In genomic region chr15:97049281-97049841, GRCm38 (mm10) we compare ENCODE assay signal across 11 mouse cellular contexts. TPM values are rescaled to one million over a fixed set of nuclear protein-coding genes. Genes with fewer than 3 reads are reported as not detected.
DNase-seq lines count a peak whose midpoint lies in the region; ATAC-seq lines count a peak whose summit lies in the region.
"Had no signal": no experiment of that assay in that cellular context is flagged by ENCODE, and none has a peak within 500 bp of the region (broad histone marks: within the 10 kb centered on the region; RNA-seq: fewer than 3 reads in every experiment).

No protein-coding gene starts in this region.

- peaks cover 1% of the 10 kb centered on the region for H3K9me3 ChIP-seq in heart, embryonic 16.5 days (replicated peaks; ENCODE audit: control insufficient read depth, low read length)
- peaks cover 4% of the 10 kb centered on the region for H3K9me3 ChIP-seq in midbrain, embryonic 10.5 days (replicated peaks)
- H3K9me3 ChIP-seq in midbrain, embryonic 13.5 days = peaks cover 4% of the 10 kb centered on the region
- no peaks in the 10 kb centered on the region for H3K9me3 ChIP-seq in forebrain, embryonic 14.5 days (replicated peaks; ENCODE audit: control insufficient read depth, low read length)

- no peak for DNase-seq in heart, postnatal 36 days
- DNase-seq in midbrain, embryonic 10.5 days (ENCODE audit: low spot score) = no peak
- peak; percentile 17 for DNase-seq in heart, postnatal 4 days
- DNase-seq in ovary, postnatal 14 days (ENCODE audit: low spot score) = no peak
- DNase-seq in lung, postnatal 36 days = no peak
- DNase-seq in forebrain, embryonic 14.5 days (ENCODE audit: low spot score) = no peak
- DNase-seq: kidney, adult 11 months; liver, embryonic 13.5 days; retina, postnatal 1 day had no signal

- H3K4me3 ChIP-seq in heart, embryonic 16.5 days (ENCODE audit: low read length) = no peak overlapping the region
- no peak overlapping the region for H3K4me3 ChIP-seq in midbrain, embryonic 10.5 days
- no peak overlapping the region for H3K4me3 ChIP-seq in midbrain, embryonic 13.5 days (replicated peaks)
- no peak overlapping the region for H3K4me3 ChIP-seq in forebrain, embryonic 14.5 days (ENCODE audit: low read depth, low read length)
- H3K4me3 ChIP-seq: liver, embryonic 13.5 days had no signal

- no peaks in the 10 kb centered on the region for H3K36me3 ChIP-seq in heart, embryonic 16.5 days (ENCODE audit: control insufficient read depth, insufficient read depth)
- no peaks in the 10 kb centered on the region for H3K36me3 ChIP-seq in midbrain, embryonic 10.5 days
- no peaks in the 10 kb centered on the region for H3K36me3 ChIP-seq in midbrain, embryonic 13.5 days
- no peaks in the 10 kb centered on the region for H3K36me3 ChIP-seq in forebrain, embryonic 14.5 days (ENCODE audit: control insufficient read depth, insufficient read depth, low read length)
- H3K36me3 ChIP-seq: liver, embryonic 13.5 days had no signal

- H3K9ac ChIP-seq in heart, embryonic 16.5 days (ENCODE audit: low read length) = no peak overlapping the region
- no peak overlapping the region for H3K9ac ChIP-seq in midbrain, embryonic 13.5 days (replicated peaks)
- no peak overlapping the region for H3K9ac ChIP-seq in forebrain, embryonic 14.5 days (ENCODE audit: low read length)
- H3K9ac ChIP-seq: liver, embryonic 13.5 days had no signal

- intact Hi-C loops in heart, postnatal 36 days (cut with DNase I) = no loop called here

- 57% methylated on average over 11 of the region's 11 CpGs for WGBS in heart, embryonic 16.5 days
- 70% methylated on average over 11 of the region's 11 CpGs for WGBS in midbrain, embryonic 10.5 days
- 67% methylated on average over 11 of the region's 11 CpGs for WGBS in midbrain, embryonic 13.5 days
- WGBS in forebrain, embryonic 14.5 days = 65% methylated on average over 11 of the region's 11 CpGs

- no peak for ATAC-seq in heart, embryonic 16.5 days (replicated peaks; ENCODE audit: extremely low read depth, insufficient read depth, low FRiP score)
- ATAC-seq in midbrain, embryonic 13.5 days = no peak
- no peak for ATAC-seq in forebrain, embryonic 14.5 days

- H3K4me2 ChIP-seq in heart, embryonic 16.5 days (ENCODE audit: low read depth, low read length) = peak overlapping the region; percentile 47
- H3K4me2 ChIP-seq in midbrain, embryonic 13.5 days (replicated peaks) = no peak overlapping the region
- no peak overlapping the region for H3K4me2 ChIP-seq in forebrain, embryonic 14.5 days (ENCODE audit: low read length)
- H3K4me2 ChIP-seq: liver, embryonic 13.5 days had no signal

- H3K27ac ChIP-seq in heart, embryonic 16.5 days (ENCODE audit: low read length) = peak overlapping the region; percentile 61
- H3K27ac ChIP-seq in midbrain, embryonic 10.5 days (replicated peaks) = 0 out of 2 replicates have a peak overlapping the region, but pooled peaks have one; percentile 13
- H3K27ac ChIP-seq in midbrain, embryonic 13.5 days = no peak overlapping the region
- no peak overlapping the region for H3K27ac ChIP-seq in forebrain, embryonic 14.5 days (ENCODE audit: low read depth, low read length)
- H3K27ac ChIP-seq: liver, embryonic 13.5 days had no signal

- H3K27me3 ChIP-seq in heart, embryonic 16.5 days (ENCODE audit: control insufficient read depth, insufficient read depth, low read length) = no peaks in the 10 kb centered on the region
- H3K27me3 ChIP-seq in midbrain, embryonic 10.5 days (ENCODE audit: low read depth, poor library complexity, severe bottlenecking) = no peaks in the 10 kb centered on the region
- no peaks in the 10 kb centered on the region for H3K27me3 ChIP-seq in midbrain, embryonic 13.5 days
- H3K27me3 ChIP-seq in forebrain, embryonic 14.5 days (replicated peaks; ENCODE audit: control insufficient read depth, insufficient read depth, low read length) = no peaks in the 10 kb centered on the region

- peaks cover 18% of the 10 kb centered on the region for H3K4me1 ChIP-seq in heart, embryonic 16.5 days (ENCODE audit: control insufficient read depth, insufficient read depth, low read length)
- peaks cover 11% of the 10 kb centered on the region; the same call in 1 of the 2 replicates for H3K4me1 ChIP-seq in midbrain, embryonic 10.5 days
- peaks cover 2% of the 10 kb centered on the region; the same call in 1 of the 2 replicates for H3K4me1 ChIP-seq in midbrain, embryonic 13.5 days (replicated peaks)
- no peaks in the 10 kb centered on the region for H3K4me1 ChIP-seq in forebrain, embryonic 14.5 days (ENCODE audit: control insufficient read depth, insufficient read depth, low read length)

RNA-seq across cellular contexts. Expression of gene Slc38a4, which starts 6.4 kb away (rescaled TPM):
- 95.0 and 96.5 TPM in 2 replicates for polyA plus RNA-seq in heart, embryonic 16.5 days (2015; fragmentation: Nextera tagmentation; extraction: Ambion mirVana)
- 10 to 100 TPM; 10.1 TPM for total RNA-seq in heart, postnatal 36 days (2021)
- 24.4 and 27.3 TPM in 2 replicates for polyA plus RNA-seq in midbrain, embryonic 10.5 days (2016; fragmentation: Nextera tagmentation; extraction: Ambion mirVana)
- 3.9 and 4.0 TPM in 2 replicates for polyA plus RNA-seq in midbrain, embryonic 13.5 days (2015; fragmentation: Nextera tagmentation; extraction: Ambion mirVana)
- total RNA-seq in heart, postnatal 4 days (2021) = 10 to 100 TPM; 76.1 to 79.8 TPM
- 4.6 and 5.7 TPM in 2 replicates for polyA plus RNA-seq in forebrain, embryonic 14.5 days (2014; fragmentation: Nextera tagmentation; extraction: Ambion mirVana)

Comparison
In these comparisons a context has a peak if more than half of its experiments do, and no peak if none do; other contexts are left out.
1. H3K27ac ChIP-seq: peak in heart, embryonic 16.5 days (single experiment) and midbrain, embryonic 10.5 days (single experiment); none in midbrain, embryonic 13.5 days (single experiment) and forebrain, embryonic 14.5 days (single experiment).